Comparison of ENCODE assay signal across 8 mouse cellular contexts in genomic region chr4:136248464-136249331, GRCm38 (mm10). TPM values are rescaled to one million over a fixed set of nuclear protein-coding genes. Genes with fewer than 3 reads are reported as not detected.
DNase-seq lines count a peak whose midpoint lies in the region; ATAC-seq and TF ChIP-seq lines count a peak whose summit lies in the region.

No protein-coding gene starts in this region.

- H3K4me1 ChIP-seq in heart, embryonic 11.5 days (ENCODE audit: control insufficient read depth, insufficient read depth, low read length) = peaks cover 13% of the 10 kb centered on the region; the same call in 1 of the 2 replicates
- peaks cover 42% of the 10 kb centered on the region for H3K4me1 ChIP-seq in forebrain, embryonic 10.5 days
- peaks cover 10% of the 10 kb centered on the region; the same call in 1 of the 2 replicates for H3K4me1 ChIP-seq in intestine, postnatal 0 days (replicated peaks; ENCODE audit: control insufficient read depth, insufficient read depth, low read length)
- H3K4me1 ChIP-seq in lung, embryonic 15.5 days = peaks cover 42% of the 10 kb centered on the region

- H3K27me3 ChIP-seq in heart, embryonic 11.5 days (ENCODE audit: control insufficient read depth, insufficient read depth, low read length) = peaks cover 31% of the 10 kb centered on the region
- peaks cover 97% of the 10 kb centered on the region for H3K27me3 ChIP-seq in forebrain, embryonic 10.5 days (ENCODE audit: poor library complexity, severe bottlenecking)
- H3K27me3 ChIP-seq in intestine, postnatal 0 days (replicated peaks; ENCODE audit: control insufficient read depth, insufficient read depth, low read length) = peaks cover 6% of the 10 kb centered on the region; the same call in 1 of the 2 replicates
- peaks cover 63% of the 10 kb centered on the region for H3K27me3 ChIP-seq in lung, embryonic 15.5 days

- peak overlapping the region; percentile 66 for H3K4me2 ChIP-seq in heart, embryonic 11.5 days
- H3K4me2 ChIP-seq in intestine, postnatal 0 days (replicated peaks; ENCODE audit: low read depth) = peak overlapping the region; percentile 99
- H3K4me2 ChIP-seq in lung, embryonic 15.5 days = peak overlapping the region; percentile 92

- TF ChIP-seq CTCF in intestine, postnatal 0 days (IDR thresholded peaks at IDR 0.05; ENCODE audit: low read depth) = 0 out of 2 replicates have a peak, but pooled peaks have one; percentile 12

- no peaks in the 10 kb centered on the region for H3K9me3 ChIP-seq in heart, embryonic 11.5 days (replicated peaks; ENCODE audit: control insufficient read depth, low read length)
- H3K9me3 ChIP-seq in forebrain, embryonic 10.5 days = no peaks in the 10 kb centered on the region
- H3K9me3 ChIP-seq in intestine, postnatal 0 days (ENCODE audit: control insufficient read depth) = no peaks in the 10 kb centered on the region
- H3K9me3 ChIP-seq in lung, embryonic 15.5 days = no peaks in the 10 kb centered on the region

- no peak for ATAC-seq in heart, embryonic 11.5 days (replicated peaks; ENCODE audit: insufficient number of reproducible peaks, low FRiP score, low TSS enrichment)
- ATAC-seq in intestine, postnatal 0 days = no peak
- ATAC-seq in lung, embryonic 15.5 days (ENCODE audit: borderline replicate concordance, extremely low read depth, low FRiP score, low TSS enrichment) = no peak

- peak overlapping the region; percentile 46 for H3K4me3 ChIP-seq in heart, embryonic 11.5 days (ENCODE audit: low read depth, low read length)
- peak overlapping the region; percentile 61 for H3K4me3 ChIP-seq in forebrain, embryonic 10.5 days
- H3K4me3 ChIP-seq in intestine, postnatal 0 days (ENCODE audit: low read depth, low read length) = peak overlapping the region; percentile 50
- peak overlapping the region; percentile 49 for H3K4me3 ChIP-seq in lung, embryonic 15.5 days

- DNase-seq in heart, adult 18-20 months = no peak
- DNase-seq in forebrain, embryonic 10.5 days (ENCODE audit: extremely low spot score, low spot score) = no peak
- no peak for DNase-seq in cerebellum, adult 18-20 months
- no peak for DNase-seq in ovary, postnatal 14 days (ENCODE audit: low spot score)
- DNase-seq in cerebellum, adult 9-11 months = no peak

- H3K36me3 ChIP-seq in heart, embryonic 11.5 days (ENCODE audit: control insufficient read depth, insufficient read depth, low read length) = no peaks in the 10 kb centered on the region
- H3K36me3 ChIP-seq in forebrain, embryonic 10.5 days (replicated peaks) = peaks cover under 1% of the 10 kb centered on the region; the same call in 1 of the 2 replicates
- no peaks in the 10 kb centered on the region for H3K36me3 ChIP-seq in intestine, postnatal 0 days (ENCODE audit: control insufficient read depth, insufficient read depth)
- H3K36me3 ChIP-seq in lung, embryonic 15.5 days = no peaks in the 10 kb centered on the region

- under 1% methylated on average over 36 of the region's 37 CpGs for WGBS in heart, embryonic 11.5 days (ENCODE audit: insufficient replicate concordance)
- WGBS in forebrain, embryonic 10.5 days = 1% methylated on average over 37 of the region's 37 CpGs
- WGBS in intestine, postnatal 0 days = 2% methylated on average over 37 of the region's 37 CpGs
- 2% methylated on average over 37 of the region's 37 CpGs for WGBS in lung, embryonic 15.5 days

- 0 out of 2 replicates have a peak overlapping the region, but pooled peaks have one; percentile 22 for H3K27ac ChIP-seq in heart, embryonic 11.5 days (ENCODE audit: low read depth, low read length)
- peak overlapping the region; percentile 27; the same call in 1 of the 2 replicates for H3K27ac ChIP-seq in forebrain, embryonic 10.5 days
- peak overlapping the region; percentile 21; the same call in 1 of the 2 replicates for H3K27ac ChIP-seq in intestine, postnatal 0 days (ENCODE audit: low read depth, low read length)
- H3K27ac ChIP-seq in lung, embryonic 15.5 days = peak overlapping the region; percentile 37

- peak overlapping the region; percentile 69 for H3K9ac ChIP-seq in heart, embryonic 11.5 days (ENCODE audit: low read depth, low read length)
- H3K9ac ChIP-seq in intestine, postnatal 0 days (ENCODE audit: low read depth, low read length) = peak overlapping the region; percentile 51
- peak overlapping the region; percentile 34 for H3K9ac ChIP-seq in lung, embryonic 15.5 days

RNA-seq across cellular contexts. Expression of gene Tcea3, which starts 1.2 kb away (rescaled TPM):
- polyA plus RNA-seq in heart, embryonic 11.5 days (2014; fragmentation: Nextera tagmentation; extraction: Ambion mirVana) = 56.4 and 56.7 TPM in 2 replicates
- 100 to 1,000 TPM; 126 to 148 TPM for total RNA-seq in heart, adult 18-20 months (2021)
- 0.49 and 0.77 TPM in 2 replicates for polyA plus RNA-seq in forebrain, embryonic 10.5 days (2016; fragmentation: Nextera tagmentation; extraction: Ambion mirVana)
- polyA plus RNA-seq in intestine, postnatal 0 days (2015; fragmentation: Nextera tagmentation; extraction: Ambion mirVana) = 23.6 and 25.0 TPM in 2 replicates
- 16.9 and 17.2 TPM in 2 replicates for polyA plus RNA-seq in lung, embryonic 15.5 days (2015; fragmentation: Nextera tagmentation; extraction: Ambion mirVana)

RNA-seq across cellular contexts. Expression of gene Zfp46, which starts 35.8 kb away (rescaled TPM):
- polyA plus RNA-seq in heart, embryonic 11.5 days (2014; fragmentation: Nextera tagmentation; extraction: Ambion mirVana) = 18.4 and 20.6 TPM in 2 replicates
- 10 to 100 TPM; 32.3 to 34.8 TPM for total RNA-seq in heart, adult 18-20 months (2021)
- 21.1 and 21.8 TPM in 2 replicates for polyA plus RNA-seq in forebrain, embryonic 10.5 days (2016; fragmentation: Nextera tagmentation; extraction: Ambion mirVana)
- polyA plus RNA-seq in intestine, postnatal 0 days (2015; fragmentation: Nextera tagmentation; extraction: Ambion mirVana) = 6.7 and 7.5 TPM in 2 replicates
- polyA plus RNA-seq in lung, embryonic 15.5 days (2015; fragmentation: Nextera tagmentation; extraction: Ambion mirVana) = 23.9 and 25.6 TPM in 2 replicates

RNA-seq across cellular contexts. Expression of gene Asap3, which starts 42.5 kb away (rescaled TPM):
- polyA plus RNA-seq in heart, embryonic 11.5 days (2014; fragmentation: Nextera tagmentation; extraction: Ambion mirVana) = 1.8 and 2.1 TPM in 2 replicates
- total RNA-seq in heart, adult 18-20 months (2021) = 1 to 10 TPM; 7.6 to 9.1 TPM
- 4.7 and 5.2 TPM in 2 replicates for polyA plus RNA-seq in forebrain, embryonic 10.5 days (2016; fragmentation: Nextera tagmentation; extraction: Ambion mirVana)
- polyA plus RNA-seq in intestine, postnatal 0 days (2015; fragmentation: Nextera tagmentation; extraction: Ambion mirVana) = 0.95 and 1.1 TPM in 2 replicates
- polyA plus RNA-seq in lung, embryonic 15.5 days (2015; fragmentation: Nextera tagmentation; extraction: Ambion mirVana) = 6.5 and 8.1 TPM in 2 replicates

Comparison
In these comparisons a context has a peak if more than half of its experiments do, and no peak if none do; other contexts are left out.
1. RNA of gene Tcea3, which starts 1.2 kb away (polyA plus RNA-seq): 56.4 to 56.7 TPM in heart, embryonic 11.5 days, 23.6 to 25.0 TPM in intestine, postnatal 0 days and 16.9 to 17.2 TPM in lung, embryonic 15.5 days; 0.49 to 0.77 TPM in forebrain, embryonic 10.5 days; every median in the first group is over 10 times any median in the second.
2. Peak in every context shown above with its lines, with median percentiles within 50 percentile points of each other: H3K27ac ChIP-seq, H3K4me2 ChIP-seq, H3K4me3 ChIP-seq and H3K9ac ChIP-seq.